Mouse (Mus musculus) heart, embryonic 15.5 days (tissue): Measurements from ENCODE around the gene Olfr659. TPM values are rescaled to one million over a fixed set of nuclear protein-coding genes. Genes with fewer than 3 reads are reported as not detected.

Experiments used
- ATAC-seq: fragments of 200-750 bp; cut with Nextera tagmentation; replicated peaks from 2 replicates; pipeline ENCODE4 v1.8.0; 2017; ENCODE audit warnings: low read depth, moderate TSS enrichment; ENCODE audit not compliant: insufficient number of reproducible peaks, insufficient read depth, low FRiP score
- H3K27ac ChIP-seq: fragments of 300-500 bp; sonication (generic); 2 replicates; pipeline ENCODE4 v1.5.1; 2015; ENCODE audit warnings: mild to moderate bottlenecking, inconsistent platforms
- H3K27me3 ChIP-seq: fragments of 300-500 bp; sonication (generic); 2 replicates; pipeline ENCODE4 v1.6.1; 2015; ENCODE audit warnings: inconsistent platforms
- H3K36me3 ChIP-seq: fragments of 300-500 bp; sonication (generic); 2 replicates; pipeline ENCODE4 v1.6.1; 2015; ENCODE audit warnings: mild to moderate bottlenecking, inconsistent platforms
- H3K4me1 ChIP-seq: fragments of 300-500 bp; sonication (generic); replicated peaks from 2 replicates; pipeline ENCODE4 v1.6.1; 2015; ENCODE audit warnings: inconsistent platforms
- H3K4me2 ChIP-seq: fragments of 300-500 bp; sonication (generic); 2 replicates; pipeline ENCODE4 v1.6.1; 2015; ENCODE audit warnings: inconsistent platforms, mild to moderate bottlenecking, moderate library complexity
- H3K4me3 ChIP-seq: fragments of 300-500 bp; sonication (generic); 2 replicates; pipeline ENCODE4 v1.5.1; 2015; ENCODE audit warnings: mild to moderate bottlenecking, inconsistent platforms
- H3K9ac ChIP-seq: fragments of 300-500 bp; sonication (generic); 2 replicates; pipeline ENCODE4 v1.6.1; 2015; ENCODE audit warnings: mild to moderate bottlenecking, inconsistent platforms
- H3K9me3 ChIP-seq: fragments of 300-500 bp; sonication (generic); replicated peaks from 2 replicates; pipeline ENCODE4 v1.6.1; 2016; ENCODE audit warnings: inconsistent platforms
- WGBS: fragments of 180-500 bp; shearing (Covaris S2); methylation state at CpG from one replicate; pipeline ENCODE4 v1.1.7; 2015; ENCODE audit warnings: mixed read lengths; 5-methylcytosine and 5-hydroxymethylcytosine counted together
- polyA plus RNA-seq: library from polyadenylated mRNA; unstranded; fragments of >200 nt; fragmentation: Nextera tagmentation; extraction: Ambion mirVana; gene quantifications from 2 replicates; pipeline ENCODE4 v1.2.1, GENCODE M21; 2015

Olfr659 gene
- polyA plus RNA-seq, result not detected in 2 replicates

GRCm38 (mm10) chr7:104666453-104666852, at the start of gene Olfr659:
Gene Olfr659, plus strand, starts transcription at chr7:104666753.
- no peak for ATAC-seq
- Histone ChIP-seq H3K4me1 (no peaks in the 10 kb centered on the region), H3K9ac (no peak within 1 kb of the TSS), H3K4me2 (no peak within 1 kb of the TSS), H3K4me3 (no peak within 1 kb of the TSS), H3K27me3 (no peaks in the 10 kb centered on the region), H3K36me3 (no peaks in the 10 kb centered on the region), H3K27ac (no peak within 1 kb of the TSS), H3K9me3 (no peaks in the 10 kb centered on the region)
- 69% methylated on average over 3 of the region's 3 CpGs for WGBS

DNA sequence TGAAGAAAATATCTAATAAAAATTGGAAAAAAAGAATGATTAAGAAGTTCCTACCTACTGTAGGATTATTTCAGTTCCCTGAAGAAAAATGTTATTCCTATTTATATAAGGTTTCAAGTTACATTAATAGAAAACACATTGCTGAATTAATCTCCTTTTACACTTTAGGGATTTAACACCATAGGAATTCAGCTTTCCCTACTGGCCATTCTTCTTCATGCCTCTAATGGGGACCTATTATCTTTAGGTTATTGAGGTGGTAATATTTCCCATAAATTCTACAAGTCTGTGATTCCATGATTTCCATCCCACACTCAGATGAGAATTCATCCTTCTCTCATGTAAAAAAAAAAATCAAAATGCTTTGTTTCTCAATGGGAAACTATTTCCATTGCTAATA, 42.1 kb upstream of the Olfr659 start, which contains the start of gene Olfr657:
Gene Olfr657 (plus strand): TSS at position 301 of the 400 bp plus-strand sequence.
- no peaks in the 10 kb centered on the region for H3K4me1 ChIP-seq
- H3K4me2 ChIP-seq, result no peak within 1 kb of the TSS
- no peaks in the 10 kb centered on the region for H3K9me3 ChIP-seq
- no peak for ATAC-seq
- H3K36me3 ChIP-seq, result no peaks in the 10 kb centered on the region
- no peak within 1 kb of the TSS for H3K27ac ChIP-seq
- H3K9ac ChIP-seq, result no peak within 1 kb of the TSS
- H3K4me3 ChIP-seq, result no peak within 1 kb of the TSS
- H3K27me3 ChIP-seq, result no peaks in the 10 kb centered on the region

- Histone ChIP-seq H3K27ac (no peak within 1 kb of the TSS), H3K4me2 (peak within 1 kb of the TSS; percentile 52), H3K4me3 (peak within 1 kb of the TSS; percentile 24; the same call in 1 of the 2 replicates), H3K9ac (no peak within 1 kb of the TSS), H3K36me3 (no peaks in the 10 kb centered on the region), H3K9me3 (no peaks in the 10 kb centered on the region), H3K27me3 (no peaks in the 10 kb centered on the region), H3K4me1 (no peaks in the 10 kb centered on the region)
- peak; percentile 70; the same call in 1 of the 2 replicates for ATAC-seq
- 18% methylated on average over 20 of the region's 22 CpGs for WGBS
Measured at GRCm38 (mm10) chr7:104646841-104647482, 19.6 kb upstream of the Olfr659 start, which contains the start of gene Olfr658. Gene Olfr658, minus strand, starts transcription at chr7:104647305.

DNA sequence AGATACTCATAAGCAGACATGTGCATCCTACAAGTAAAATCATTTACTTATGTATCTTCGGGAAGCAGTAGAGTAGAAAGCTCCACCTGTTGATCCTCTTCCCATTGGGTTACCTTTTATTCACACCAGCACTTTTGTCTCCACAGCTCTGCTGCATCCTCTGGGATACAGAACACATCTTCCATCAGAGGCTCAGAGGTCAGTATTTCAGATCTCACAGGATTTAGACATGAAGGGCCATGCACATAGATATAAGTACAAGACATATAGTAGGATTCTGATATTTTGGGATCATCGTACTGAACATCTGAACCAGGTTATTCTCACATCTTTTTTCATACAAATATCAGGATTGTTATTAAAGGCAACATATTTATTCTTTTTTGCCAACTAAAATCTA, 19.6 kb downstream of the Olfr659 start, which contains the start of gene Olfr661:
Gene Olfr661 (plus strand): TSS at position 301 of the 400 bp plus-strand sequence.
- Histone ChIP-seq H3K27ac (no peak within 1 kb of the TSS), H3K4me3 (no peak within 1 kb of the TSS), H3K4me1 (no peaks in the 10 kb centered on the region), H3K4me2 (no peak within 1 kb of the TSS), H3K9me3 (no peaks in the 10 kb centered on the region), H3K9ac (no peak within 1 kb of the TSS), H3K27me3 (no peaks in the 10 kb centered on the region), H3K36me3 (no peaks in the 10 kb centered on the region)
- 73% methylated on average over 2 of the region's 2 CpGs for WGBS
- no peak for ATAC-seq

Other genes starting within 250 kb of the Olfr659 start
- 0.92 and 1.9 TPM in 2 replicates for gene Trim30a, start 201.6 kb upstream of the Olfr659 start, polyA plus RNA-seq
- gene Trim30d, start 158.9 kb upstream of the Olfr659 start, polyA plus RNA-seq, result 0.48 and 1.1 TPM in 2 replicates
- not detected in 2 replicates for gene Olfr651, start 116.6 kb upstream of the Olfr659 start, polyA plus RNA-seq
- gene Olfr652, start 105.9 kb upstream of the Olfr659 start, polyA plus RNA-seq, result not detected in 2 replicates
- not detected in 2 replicates for gene Olfr653, start 89.4 kb upstream of the Olfr659 start, polyA plus RNA-seq
- not detected in 2 replicates for gene Olfr654, start 79.7 kb upstream of the Olfr659 start, polyA plus RNA-seq
- gene Olfr655, start 65.0 kb upstream of the Olfr659 start, polyA plus RNA-seq, result not detected in 2 replicates
- not detected in 2 replicates for gene Olfr656, start 52.8 kb upstream of the Olfr659 start, polyA plus RNA-seq
- gene Olfr657, start 42.0 kb upstream of the Olfr659 start, polyA plus RNA-seq, result not detected in 2 replicates
- gene Olfr658, start 19.4 kb upstream of the Olfr659 start, polyA plus RNA-seq, result not detected in 2 replicates
- gene Olfr661, start 19.7 kb downstream of the Olfr659 start, polyA plus RNA-seq, result not detected in 2 replicates
- not detected in 2 replicates for gene Usp17le, start 110.7 kb downstream of the Olfr659 start, polyA plus RNA-seq
- not detected in 2 replicates for gene Usp17lb, start 175.8 kb downstream of the Olfr659 start, polyA plus RNA-seq
- not detected in 2 replicates for gene Usp17la, start 190.3 kb downstream of the Olfr659 start, polyA plus RNA-seq
- gene Olfr665, start 211.3 kb downstream of the Olfr659 start, polyA plus RNA-seq, result not detected in 2 replicates
- not detected in 2 replicates for gene Olfr666, start 229.2 kb downstream of the Olfr659 start, polyA plus RNA-seq